Mouse (Mus musculus) mesoderm, embryonic 11.5 days (tissue): ENCODE measurements around the gene Hadhb.

Experiments used
- DNase-seq: peaks from one replicate; pipeline ENCODE4 v3.0.0-alpha.2; 2012; ENCODE audit warnings: low read depth, low spot score

Hadhb gene

DNA sequence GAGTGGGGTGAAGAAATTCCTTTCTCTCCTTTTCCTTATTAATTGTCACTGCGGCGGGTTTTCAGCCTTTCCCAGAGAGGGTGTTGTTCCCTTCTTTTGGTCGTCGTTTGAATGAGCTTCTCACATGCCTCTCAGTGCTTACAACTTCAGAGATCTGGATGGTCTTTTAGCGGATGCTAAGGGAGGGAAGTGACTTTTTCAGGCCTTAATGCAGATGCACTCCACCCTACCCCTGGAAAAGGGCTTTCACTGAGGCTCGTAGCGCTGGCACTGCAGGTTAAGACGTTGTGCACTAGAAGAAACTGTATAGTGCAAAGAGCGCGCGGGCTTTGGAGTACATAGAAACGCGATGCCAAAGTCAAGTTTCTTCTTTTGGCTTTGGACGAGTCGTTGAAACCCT, 78.0 kb downstream of the Hadhb start:
- DNase-seq: peak; percentile 9

GRCm38 (mm10) chr5:30233979-30234378, 78.9 kb downstream of the Hadhb start:
- no peak for DNase-seq
